ENCODE assay signal across 8 mouse cellular contexts in genomic region chr4:144891743-144892132, GRCm38 (mm10). TPM values are rescaled to one million over a fixed set of nuclear protein-coding genes. Genes with fewer than 3 reads are reported as not detected.
A peak's percentile ranks its signal among the peaks of the same experiment; 100 is the strongest.
DNase-seq lines count a peak whose midpoint lies in the region; ATAC-seq and TF ChIP-seq lines count a peak whose summit lies in the region.

No protein-coding gene starts in this region.

- DNase-seq in testis, postnatal 10 days (ENCODE audit: low spot score): no peak
- no peak for DNase-seq in liver, embryonic 13.5 days
- no peak for DNase-seq in urinary bladder, adult 18-20 months (ENCODE audit: low spot score in 2 of 2)
- no peak for DNase-seq in thymus, adult 18-20 months
- no peak for DNase-seq in thymus, postnatal 14 days

- H3K4me3 ChIP-seq in erythroblast, embryonic 14.5 days (replicated peaks): peak overlapping the region; percentile 68
- peak overlapping the region; percentile 74 for H3K4me3 ChIP-seq in testis, adult 2 months (ENCODE audit: control insufficient read depth, low read depth, low read length)
- H3K4me3 ChIP-seq in liver, embryonic 13.5 days (replicated peaks): peak overlapping the region; percentile 65

- no peak for TF ChIP-seq CTCF in testis, adult 2 months (IDR thresholded peaks at IDR 0.05; ENCODE audit: control insufficient read depth, insufficient read depth, insufficient replicate concordance, low read depth, low read length)

- 14% methylated on average over 5 of the region's 5 CpGs for WGBS in liver, embryonic 13.5 days (ENCODE audit: insufficient replicate concordance)

- H3K4me1 ChIP-seq in erythroblast, embryonic 14.5 days (ENCODE audit: control insufficient read depth): peaks cover 41% of the 10 kb centered on the region
- H3K4me1 ChIP-seq in testis, adult 2 months (ENCODE audit: control insufficient read depth, insufficient read depth, low read length): peaks cover 29% of the 10 kb centered on the region
- peaks cover 18% of the 10 kb centered on the region for H3K4me1 ChIP-seq in liver, embryonic 13.5 days (replicated peaks)

- peak overlapping the region; percentile 69 for H3K9ac ChIP-seq in liver, embryonic 13.5 days

- H3K36me3 ChIP-seq in erythroblast, embryonic 14.5 days (ENCODE audit: control insufficient read depth): no peaks in the 10 kb centered on the region
- no peaks in the 10 kb centered on the region for H3K36me3 ChIP-seq in testis, adult 2 months (ENCODE audit: control insufficient read depth, insufficient read depth, low read length)
- no peaks in the 10 kb centered on the region for H3K36me3 ChIP-seq in liver, embryonic 13.5 days

- H3K27ac ChIP-seq in testis, adult 2 months (ENCODE audit: control insufficient read depth, insufficient read depth, low read depth, low read length): peak overlapping the region; percentile 67
- peak overlapping the region; percentile 71 for H3K27ac ChIP-seq in liver, embryonic 13.5 days

- H3K9me3 ChIP-seq in erythroblast, embryonic 14.5 days (ENCODE audit: control insufficient read depth, low read length): no peaks in the 10 kb centered on the region; the same call in 1 of the 2 replicates
- no peaks in the 10 kb centered on the region for H3K9me3 ChIP-seq in liver, embryonic 13.5 days (replicated peaks)

- no peak for TF ChIP-seq POLR2A in testis, adult 2 months (IDR thresholded peaks at IDR 0.05; ENCODE audit: control insufficient read depth, low read depth, low read length)

- H3K4me2 ChIP-seq in liver, embryonic 13.5 days: peak overlapping the region; percentile 74

- no peak for ATAC-seq in erythroblast, adult 5-6 weeks (replicated peaks; ENCODE audit: low FRiP score, poor library complexity, severe bottlenecking)
- no peak for ATAC-seq in liver, embryonic 13.5 days (ENCODE audit: low read depth)

- peaks cover 43% of the 10 kb centered on the region for H3K27me3 ChIP-seq in erythroblast, embryonic 14.5 days (ENCODE audit: control insufficient read depth)
- H3K27me3 ChIP-seq in testis, adult 2 months (ENCODE audit: control insufficient read depth, insufficient read depth, low read length): no peaks in the 10 kb centered on the region
- H3K27me3 ChIP-seq in liver, embryonic 13.5 days: peaks cover 44% of the 10 kb centered on the region

RNA-seq across cellular contexts. Expression of gene Dhrs3, which starts 0.9 kb away (rescaled TPM):
- polyA plus RNA-seq in erythroblast, embryonic 14.5 days (2012): 0.30 and 0.31 TPM in 2 replicates
- 13.6 and 14.4 TPM in 2 replicates for total RNA-seq in erythroblast, adult 5-6 weeks (2015; ENCODE audit: low replicate concordance)
- total RNA-seq in erythroblast, adult 5-6 weeks (2017; ENCODE audit: low replicate concordance): 10.3 and 16.5 TPM in 2 replicates
- polyA plus RNA-seq in testis, adult 2 months (2012; rRNA removed): 8.9 and 10.4 TPM in 2 replicates
- polyA plus RNA-seq in liver, embryonic 13.5 days (2015; fragmentation: Nextera tagmentation; extraction: Ambion mirVana): 25.0 and 31.3 TPM in 2 replicates
